Mouse (Mus musculus) gastrocnemius, adult 8-10 months (tissue): ENCODE results near the gene Wdr11. TPM values are rescaled to one million over a fixed set of nuclear protein-coding genes. Genes with fewer than 3 reads are reported as not detected.
A peak's percentile ranks its signal among the peaks of the same experiment; 100 is the strongest.

ENCODE experiments used
- DNase-seq, 2 experiments: peaks; one replicate each; pipeline ENCODE4 v3.0.0; 2022; ENCODE audit warnings: low spot score in 2 of 2
- total RNA-seq, 4 experiments: library from RNA; stranded (reverse); gene quantifications; 2 replicates each; pipeline ENCODE4 v1.2.4; 2022

The Wdr11 gene
- total RNA-seq: 10 to 100 TPM; 16.3 to 20.7 (median 17.6) TPM

DNA sequence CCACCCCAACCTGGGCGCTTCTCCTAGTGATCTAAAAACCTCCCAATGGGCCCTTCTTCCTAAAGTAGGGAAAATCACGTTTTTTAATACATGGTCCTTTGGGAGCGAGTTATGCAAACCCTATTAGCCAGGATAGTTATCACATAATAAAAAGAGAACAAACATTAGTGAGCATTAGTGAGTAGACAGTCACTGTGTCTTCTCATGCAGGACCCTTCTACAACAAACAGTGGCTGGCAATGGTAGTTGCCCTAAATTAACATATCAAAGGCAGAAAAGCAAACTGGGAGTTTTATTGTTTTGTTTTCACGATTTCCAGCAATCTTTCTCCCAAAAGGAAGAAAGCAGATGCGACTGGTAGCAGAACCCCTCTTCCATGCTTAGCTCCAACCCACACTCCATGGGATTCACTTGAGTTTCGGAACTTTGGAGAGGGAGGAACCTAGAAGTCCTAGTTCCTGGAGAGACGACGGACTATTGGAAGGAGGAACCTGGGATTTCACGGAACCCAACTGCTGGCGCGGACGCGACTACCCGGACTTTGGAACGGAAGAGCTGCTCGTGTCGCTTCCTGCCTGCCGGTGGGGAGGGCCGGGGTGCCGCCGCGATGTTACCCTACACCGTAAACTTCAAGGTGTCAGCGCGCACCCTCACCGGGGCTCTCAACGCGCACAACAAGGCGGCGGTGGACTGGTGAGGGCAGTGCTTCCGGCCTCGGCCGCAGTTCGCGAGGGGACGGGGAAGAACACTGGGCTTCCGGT, at the start of gene Wdr11:
Gene Wdr11 (plus strand): TSS at position 493 of the 761 bp plus-strand sequence.
- peak; percentile 68 to 83 for DNase-seq

DNA sequence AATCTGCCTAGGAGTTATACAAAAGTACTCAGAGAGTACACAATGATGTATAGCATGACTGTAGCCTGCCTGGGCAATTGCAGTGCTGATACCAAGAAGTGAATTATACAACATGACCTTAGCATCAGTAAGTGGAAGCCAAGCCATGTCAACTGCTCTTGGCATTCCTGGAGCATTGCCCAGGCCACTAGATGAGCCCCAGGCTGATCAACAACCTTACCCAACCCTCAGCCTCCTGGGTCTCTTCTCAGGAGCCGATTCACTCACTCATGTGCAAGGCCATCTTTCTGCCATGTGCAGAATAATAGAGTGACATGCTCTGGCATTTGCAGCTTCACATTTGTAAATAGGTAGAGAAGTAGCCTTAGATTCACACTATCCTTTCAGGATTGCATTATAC, 24.1 kb upstream of the Wdr11 start:
- DNase-seq: no peak

DNA sequence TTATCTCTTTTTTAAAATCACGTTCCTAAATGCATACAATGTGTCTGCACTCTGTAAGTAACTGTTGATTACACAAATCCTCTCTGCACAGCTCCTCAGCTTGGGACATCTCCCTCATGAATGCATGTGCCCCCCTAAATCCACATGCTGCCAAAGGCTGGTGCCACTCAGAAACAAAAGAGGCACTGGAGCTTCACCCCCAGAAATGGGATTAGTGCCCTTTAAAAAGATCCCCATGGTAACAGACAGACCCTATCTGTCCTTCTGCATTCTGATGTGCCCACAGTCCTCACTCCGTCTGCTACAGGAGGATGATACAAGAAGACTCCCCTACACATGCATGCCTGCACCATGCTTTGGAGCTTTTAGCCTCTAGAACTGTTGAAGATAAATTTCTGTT, 23.3 kb upstream of the Wdr11 start:
- no peak for DNase-seq

DNA sequence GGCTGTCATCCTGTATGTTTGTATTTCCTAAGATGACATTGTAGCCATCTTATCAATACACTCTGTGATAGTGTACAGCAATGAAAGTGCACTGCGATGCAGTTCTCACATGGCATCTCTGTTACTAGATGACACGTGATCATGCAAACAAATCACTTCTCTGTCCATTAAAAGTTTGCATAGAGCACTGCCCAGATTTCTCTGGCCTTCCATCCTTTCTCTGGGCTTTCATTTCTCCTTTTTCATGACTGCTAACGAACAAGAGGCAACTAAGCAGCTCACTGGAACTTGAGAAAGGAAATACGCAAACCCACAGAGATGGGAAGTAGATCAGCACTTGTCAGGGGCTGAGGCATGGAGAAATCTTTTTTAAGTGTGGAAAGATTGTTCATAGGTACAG, 17.2 kb upstream of the Wdr11 start:
- DNase-seq: no peak

DNA sequence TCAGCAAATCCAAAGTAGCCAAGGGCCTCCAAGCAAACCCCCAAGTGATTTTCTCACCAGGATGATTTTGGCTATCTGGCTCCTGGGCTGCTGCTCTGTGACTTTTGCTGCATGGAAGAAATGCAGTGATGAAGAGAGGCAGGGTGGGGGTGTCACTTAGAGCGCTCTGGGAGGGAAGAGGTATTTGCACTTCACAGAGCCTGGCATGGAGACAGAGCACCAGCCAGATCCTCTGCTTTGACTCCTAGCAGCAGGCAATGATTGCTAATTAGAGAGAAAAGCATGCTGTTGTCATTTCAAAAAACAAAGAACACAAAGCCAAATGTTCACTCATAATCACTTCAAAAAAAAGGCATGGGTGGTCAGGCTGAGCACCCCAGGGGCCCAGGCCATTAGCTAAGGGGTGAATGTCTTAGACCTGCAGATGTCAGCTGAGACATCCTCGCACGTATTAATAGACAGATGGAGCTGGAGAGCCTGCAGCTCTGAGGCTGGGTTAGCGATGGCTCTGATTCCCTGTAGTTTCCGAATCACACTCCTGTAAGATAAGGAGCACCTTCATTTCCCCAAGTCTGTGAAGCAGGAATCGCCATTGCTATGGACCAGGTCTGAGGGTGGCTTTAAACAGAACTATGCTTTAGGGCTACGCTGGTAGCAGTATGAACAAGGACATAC, 16.4 kb upstream of the Wdr11 start:
- DNase-seq: no peak

DNA sequence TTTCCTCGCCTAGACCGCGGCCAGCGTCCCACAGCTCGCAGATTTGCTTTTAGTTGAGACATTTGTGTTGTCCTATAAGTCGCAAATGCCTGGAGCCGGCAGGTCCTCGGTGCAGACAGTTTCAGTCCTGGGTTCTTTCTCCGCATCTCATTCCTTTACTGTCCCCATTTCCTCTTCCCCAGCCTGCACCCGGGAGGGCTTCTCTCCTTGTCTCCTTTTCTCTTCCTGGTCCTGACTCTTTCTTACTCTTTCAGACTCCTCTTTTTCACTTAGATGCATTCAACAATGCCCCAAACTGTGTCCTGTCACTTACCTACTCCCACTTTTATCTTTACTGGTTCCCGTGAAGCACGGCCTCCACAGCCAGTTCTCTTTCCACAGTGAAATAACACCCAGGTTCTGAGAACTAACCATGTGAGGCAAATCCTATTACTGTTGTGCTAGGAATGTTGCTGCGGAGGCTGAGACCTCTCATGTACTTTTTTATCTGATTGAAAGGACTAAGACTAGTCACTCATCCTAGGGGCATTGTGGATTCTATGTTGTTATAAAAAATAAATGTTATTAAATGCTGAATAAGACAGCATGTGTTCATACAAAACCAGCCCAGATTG, 576 bp downstream of the Wdr11 start:
- DNase-seq: no peak

DNA sequence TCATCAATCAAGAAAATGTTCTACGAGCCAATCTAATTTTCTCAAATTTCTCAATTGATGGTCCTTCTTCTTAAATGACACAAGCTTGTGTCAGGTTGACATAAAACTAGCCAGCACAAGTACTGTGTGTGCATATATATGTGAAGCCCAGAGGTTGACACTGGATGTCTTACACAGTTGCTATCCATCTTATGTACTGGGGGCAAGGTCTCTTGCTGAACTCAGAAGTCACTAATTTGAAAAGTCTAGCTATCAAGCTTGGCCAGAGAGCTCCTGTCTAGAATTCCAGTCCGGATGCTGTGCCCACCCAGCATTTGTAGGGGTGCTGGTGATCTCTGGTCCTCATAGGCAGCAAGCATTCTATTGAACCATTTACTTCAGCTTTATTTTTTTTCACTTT, 5.5 kb downstream of the Wdr11 start:
- DNase-seq: no peak

DNA sequence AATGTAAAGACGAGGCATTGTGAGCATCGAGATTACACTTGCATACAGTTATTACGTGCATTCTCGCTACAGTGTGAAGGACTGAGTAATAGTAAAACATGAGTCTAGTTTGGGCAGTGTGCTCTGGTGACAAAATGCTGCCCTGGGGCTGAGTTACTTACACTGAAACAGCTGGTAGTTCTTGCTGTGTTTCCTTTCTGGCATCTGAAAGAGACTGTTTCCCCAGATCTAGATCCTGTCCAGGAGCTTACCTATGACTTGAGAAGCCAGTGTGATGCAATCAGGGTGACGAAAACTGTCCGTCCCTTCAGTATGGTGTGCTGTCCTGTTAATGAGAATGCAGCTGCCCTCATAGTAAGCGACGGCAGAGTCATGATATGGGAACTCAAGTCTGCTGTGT, 14.6 kb downstream of the Wdr11 start:
- DNase-seq: no peak

DNA sequence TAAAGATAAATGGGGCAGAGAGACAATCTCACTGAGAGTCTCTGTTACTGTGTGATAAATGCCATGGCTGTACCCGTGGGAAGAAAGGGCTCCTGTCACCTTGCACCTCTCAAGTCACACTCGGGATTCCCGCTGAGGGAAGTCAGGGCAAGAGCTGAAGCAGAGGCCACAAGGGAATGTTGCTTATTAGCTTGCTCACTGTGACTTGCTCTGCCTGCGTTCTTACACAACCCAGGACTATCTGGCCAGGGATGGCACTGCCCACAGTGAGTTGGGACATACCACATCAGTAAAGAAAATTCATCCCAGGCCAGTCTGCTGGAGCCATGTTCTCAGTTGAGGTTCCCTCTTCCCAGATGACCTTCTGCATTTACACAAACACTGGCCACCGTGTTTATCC, 29.5 kb downstream of the Wdr11 start:
- DNase-seq: no peak

DNA sequence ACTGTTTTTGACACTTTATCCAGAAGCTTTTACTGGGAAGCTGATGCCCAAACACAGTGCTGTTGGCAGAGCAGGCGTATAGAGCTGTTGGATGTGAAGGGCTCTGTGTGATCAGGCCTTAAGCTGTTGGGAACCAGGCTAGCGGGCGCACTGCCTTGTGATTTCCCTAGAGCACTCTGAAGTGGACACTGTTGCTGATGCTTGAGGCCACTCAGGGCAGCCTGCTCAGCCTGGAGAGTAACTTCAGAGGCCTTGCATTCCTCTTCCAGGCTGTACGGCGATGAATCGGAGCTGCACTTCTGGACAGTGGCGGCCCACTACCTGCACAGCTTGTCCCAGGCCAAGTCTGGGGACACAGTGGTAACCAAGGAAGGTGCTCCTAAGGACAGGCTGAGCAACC, 38.7 kb downstream of the Wdr11 start:
- DNase-seq: no peak

DNA sequence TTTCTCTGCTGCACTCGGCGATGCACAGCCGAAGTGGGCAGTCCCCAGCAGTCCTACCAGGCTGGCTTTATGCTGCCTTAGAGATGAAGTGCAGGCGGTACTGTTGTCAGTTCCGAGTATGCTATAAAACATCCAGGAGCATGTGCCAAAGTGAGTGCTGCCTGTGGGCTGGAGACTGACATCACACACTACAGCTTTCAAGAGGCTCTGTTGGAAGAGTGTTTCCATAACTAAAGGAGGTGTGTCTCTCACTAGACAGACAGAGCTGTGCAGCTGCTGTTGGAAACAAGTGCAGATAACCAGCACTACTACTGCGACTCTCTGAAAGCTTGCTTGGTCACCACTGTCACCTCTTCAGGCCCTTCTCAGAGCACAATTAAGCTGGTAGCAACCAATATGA, 39.8 kb downstream of the Wdr11 start:
- no peak for DNase-seq

DNA sequence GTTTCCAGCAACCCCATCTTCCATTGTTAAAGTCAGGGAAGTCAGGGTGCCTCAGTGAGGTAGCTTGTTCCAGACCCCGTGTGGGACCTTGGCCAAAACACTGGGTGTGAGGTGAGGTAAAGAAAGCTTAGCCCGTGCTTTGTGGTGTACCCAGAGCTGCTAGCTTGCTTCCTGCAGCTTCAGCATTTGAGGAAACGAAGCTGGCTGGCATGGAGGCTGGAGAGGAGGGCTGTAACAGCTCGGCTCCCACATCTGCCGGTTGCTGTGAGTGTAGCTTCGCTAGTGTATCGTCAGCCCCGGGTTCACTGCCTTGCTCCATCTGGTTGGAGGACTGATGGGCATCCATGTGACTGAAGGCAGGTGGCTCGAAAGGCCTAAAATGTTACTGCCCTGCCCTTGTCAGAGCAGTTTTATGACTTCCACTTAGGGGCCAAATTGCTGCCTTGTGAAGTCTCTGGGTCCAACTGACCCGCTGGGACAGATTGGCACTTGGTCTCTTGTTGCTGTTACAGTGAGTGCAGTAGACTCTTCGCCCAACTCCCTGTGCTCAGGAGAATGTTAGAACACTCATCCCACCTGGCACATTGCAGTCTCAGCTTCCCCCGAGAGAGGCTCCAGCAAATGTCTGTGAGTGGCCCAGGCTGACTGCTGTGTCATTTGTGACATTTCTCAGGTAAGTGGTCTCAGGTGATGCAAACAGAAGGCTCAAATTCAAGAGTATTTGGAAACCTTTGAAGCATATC, 44.4 kb downstream of the Wdr11 start:
- DNase-seq: no peak

DNA sequence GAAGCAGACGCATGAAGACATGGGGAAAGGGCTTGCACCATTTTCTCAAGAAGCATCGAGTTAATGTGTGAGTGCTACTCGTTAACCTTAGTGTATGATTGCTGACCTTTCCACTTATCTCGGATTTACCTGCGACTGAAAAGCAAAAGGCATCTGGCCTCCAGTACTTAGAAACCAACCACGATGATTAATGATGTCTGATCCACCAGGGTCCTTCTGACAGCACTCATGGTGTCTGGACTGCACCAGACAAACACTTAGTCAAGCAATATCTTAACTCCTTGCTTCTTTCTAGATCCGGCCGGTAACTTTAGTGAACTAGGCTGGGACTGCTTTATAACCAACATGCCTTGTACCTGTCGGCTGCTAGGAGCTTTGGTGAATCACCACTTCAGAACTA, 45.3 kb downstream of the Wdr11 start:
- DNase-seq: no peak

DNA sequence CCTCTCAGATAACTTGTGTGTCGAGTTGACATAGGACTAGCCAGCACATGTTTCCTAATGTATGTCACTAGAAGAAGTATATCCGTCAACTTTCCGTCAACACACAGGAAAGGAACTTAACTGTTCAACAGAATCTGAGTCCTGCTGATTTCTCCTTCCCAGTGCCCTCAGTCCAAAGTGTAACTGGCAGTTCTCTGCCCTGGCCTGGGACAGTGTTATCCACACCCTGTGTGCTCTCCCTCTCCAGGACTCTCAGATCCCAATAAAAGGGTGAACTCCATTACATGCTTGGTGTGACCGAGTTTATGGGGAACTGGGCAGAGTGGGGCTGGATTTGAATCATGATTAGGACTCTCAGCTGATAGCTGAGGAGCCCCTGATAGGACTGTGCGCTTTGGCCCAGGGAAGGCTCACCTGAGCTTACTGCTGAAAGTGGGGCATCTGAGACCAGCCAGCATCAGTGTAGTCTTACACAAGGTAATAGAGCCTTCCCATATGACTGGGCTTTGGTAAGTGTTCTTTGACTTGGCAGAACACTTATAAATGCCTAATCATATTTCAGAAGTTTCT, 46.3 kb downstream of the Wdr11 start:
- DNase-seq: no peak

DNA sequence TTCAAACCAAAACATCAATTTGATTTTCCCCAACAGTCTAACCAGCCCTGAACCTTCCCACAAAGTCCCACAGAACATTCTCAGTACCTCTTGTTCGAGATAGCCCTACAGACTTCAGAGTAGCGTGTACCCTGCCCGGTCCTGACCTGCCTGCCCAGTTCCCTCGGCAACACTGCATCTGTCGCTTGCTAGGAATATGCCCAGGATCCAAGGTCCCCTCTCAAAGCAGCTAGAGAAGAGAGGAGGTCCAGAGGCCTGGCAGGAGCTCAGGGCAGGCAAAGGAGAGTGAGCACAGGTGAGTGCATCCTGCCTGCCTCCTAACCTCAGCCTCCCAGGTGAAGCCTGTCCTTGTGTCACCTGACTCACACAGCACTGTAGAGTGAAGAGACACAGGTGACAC, 47.3 kb downstream of the Wdr11 start:
- DNase-seq: no peak

DNA sequence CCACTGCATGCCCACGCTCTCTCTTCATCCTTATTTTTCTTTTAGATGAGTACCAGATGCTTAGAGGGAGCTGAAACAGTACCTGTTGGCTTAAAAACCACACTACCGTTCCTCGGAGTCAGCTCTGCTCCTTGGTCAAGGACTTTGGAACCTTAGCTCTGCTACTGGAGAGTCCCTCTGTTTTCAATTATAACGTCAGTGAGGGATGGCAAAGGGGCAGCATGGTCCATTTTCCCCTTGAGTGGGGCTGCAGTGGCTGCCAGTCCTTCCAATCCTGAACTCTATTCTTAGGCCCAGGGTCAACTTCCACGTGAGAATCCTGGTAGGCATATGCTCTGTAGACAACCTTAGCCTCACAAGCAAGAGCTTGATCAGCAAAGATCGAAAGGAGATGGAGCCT, 48.2 kb downstream of the Wdr11 start:
- no peak for DNase-seq

DNA sequence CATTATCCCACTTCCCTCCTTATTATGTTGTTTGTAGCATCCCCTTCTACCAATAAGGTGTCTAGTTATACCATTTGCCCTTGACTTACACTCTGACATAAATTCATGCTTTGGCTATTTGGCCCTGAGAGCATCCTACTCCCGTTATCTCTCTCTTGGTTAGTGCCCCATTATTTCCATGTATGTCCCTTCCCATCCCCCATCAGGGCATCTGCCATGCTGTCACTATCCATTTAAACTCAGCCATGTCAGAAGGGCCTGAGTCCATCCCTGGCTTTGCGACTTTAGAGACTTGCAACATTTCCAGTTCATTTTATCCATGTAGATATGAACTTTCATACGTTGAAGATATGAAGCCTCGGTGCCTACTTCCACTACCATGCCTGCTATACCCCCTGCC, 51.6 kb downstream of the Wdr11 start:
- DNase-seq: no peak

DNA sequence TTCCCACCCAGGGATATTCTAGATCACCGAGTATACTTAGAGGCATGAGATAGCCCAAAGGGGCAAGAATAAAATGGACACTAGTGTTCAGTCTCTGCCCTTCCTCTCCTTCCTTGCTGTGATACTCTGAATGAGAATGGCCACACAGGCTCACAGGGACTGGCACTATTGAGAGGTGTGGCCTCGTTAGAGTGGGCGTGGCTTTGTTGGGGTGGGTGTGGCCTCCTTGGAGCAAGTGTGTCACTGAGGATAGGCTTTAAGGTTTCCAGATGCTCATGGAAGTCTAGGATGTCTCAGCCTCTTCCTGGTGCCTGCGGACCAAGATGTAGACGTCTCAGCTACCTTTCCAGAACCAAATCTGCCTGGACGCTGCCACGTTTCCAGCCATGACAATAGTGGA, 56.1 kb downstream of the Wdr11 start:
- DNase-seq: no peak

DNA sequence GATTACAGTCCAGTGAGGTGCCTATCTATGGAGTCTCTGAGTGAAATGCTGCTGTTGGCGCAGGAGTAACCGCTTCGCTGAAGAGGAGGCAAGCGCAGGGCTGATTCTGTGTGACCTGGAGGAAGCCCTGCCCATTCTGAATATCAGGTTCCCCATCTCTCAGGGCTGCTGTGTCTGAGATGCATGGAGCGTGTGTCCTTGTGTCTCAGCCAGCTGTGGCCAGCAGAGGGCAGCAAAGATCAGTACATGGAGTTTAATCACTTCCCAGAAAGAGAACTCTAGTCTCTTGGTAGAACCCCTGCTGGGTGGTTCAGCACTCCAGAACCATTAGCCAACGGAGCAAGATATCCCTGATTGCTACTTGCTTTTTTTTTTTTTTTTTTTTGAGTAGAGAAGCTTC, 57.3 kb downstream of the Wdr11 start:
- peak; percentile 55 to 65 for DNase-seq

DNA sequence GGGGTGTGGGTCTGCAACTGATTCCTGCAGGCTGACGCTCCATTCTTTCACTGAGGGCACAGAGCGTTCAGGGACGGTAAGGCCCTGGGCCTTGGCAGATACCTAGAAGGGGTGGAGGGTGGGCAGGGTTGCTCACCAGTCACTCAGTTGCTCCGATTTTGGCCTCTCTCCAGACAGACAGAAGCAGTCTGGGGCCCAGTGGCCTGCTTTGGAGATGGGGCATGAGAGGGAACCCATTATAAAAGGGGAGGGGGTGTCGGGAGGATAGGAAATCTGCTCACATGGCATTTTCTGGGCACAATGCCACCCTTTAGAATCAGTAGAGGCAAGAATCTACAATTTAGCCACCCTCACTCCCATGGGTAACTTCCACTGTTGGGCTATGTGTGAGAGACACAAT, 59.1 kb downstream of the Wdr11 start:
- DNase-seq: no peak

DNA sequence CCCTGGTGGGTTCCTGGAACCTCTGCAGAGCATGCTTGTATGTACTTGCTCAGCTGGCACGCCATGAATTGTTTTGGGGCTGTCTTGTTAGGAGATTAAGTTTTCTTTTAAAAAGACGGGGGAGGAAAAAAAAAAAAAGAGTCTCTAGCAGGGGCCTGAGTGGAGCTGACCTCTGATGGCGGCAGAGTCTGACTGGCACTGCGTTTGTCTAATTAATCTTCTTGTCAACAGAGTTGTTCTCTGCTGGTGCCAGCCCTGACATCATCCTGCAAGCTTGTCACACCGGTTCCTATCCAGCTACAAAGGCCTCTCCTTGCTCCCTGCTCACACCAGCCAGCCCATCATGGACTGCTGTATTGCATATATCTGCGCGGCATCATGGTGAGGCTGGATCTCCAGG, 60.1 kb downstream of the Wdr11 start:
- no peak for DNase-seq
